Mouse (Mus musculus) adrenal gland (tissue): Measurements from ENCODE around the gene Muc13.

Experiments
- intact Hi-C: fragments of 180-260 bp; cut with DNase I; formaldehyde crosslinking; loops from one replicate; pipeline ENCODE4 v1.15.1; 2025
- long read RNA-seq, 2 experiments: library from polyadenylated mRNA; unstranded; transcript quantifications; one replicate each; pipeline ENCODE4 v2.0.0; 2020; ENCODE audit warnings: borderline replicate concordance in 1 of 2; ENCODE audit not compliant: insufficient replicate concordance in 1 of 2

The Muc13 gene
- long read RNA-seq, experiment 1, result 0 reads
- long read RNA-seq, experiment 2, result 0 reads

GRCm38 (mm10) chr16:33793846-33794791 is at the start of gene Muc13:
Gene Muc13, plus strand, starts transcription at chr16:33794037.
- intact Hi-C loops, result no loop called here

GRCm38 (mm10) chr16:33744622-33745419 is 49.0 kb upstream of the Muc13 start:
- intact Hi-C loops, result loop anchor here (2.0 kb wide), 1 partner anchor 52 kb away; no protein-coding TSS in a partner anchor

- intact Hi-C loops, result loop anchor here (2.0 kb wide), 1 partner anchor 51 kb away; no protein-coding TSS in a partner anchor
Measured at GRCm38 (mm10) chr16:33745457-33745856, 48.4 kb upstream of the Muc13 start.

GRCm38 (mm10) chr16:33746074-33746676 is 47.7 kb upstream of the Muc13 start:
- intact Hi-C loops, result no loop called here

GRCm38 (mm10) chr16:33747346-33747954 is 46.4 kb upstream of the Muc13 start:
- intact Hi-C loops, result no loop called here

GRCm38 (mm10) chr16:33747994-33748393 is 45.8 kb upstream of the Muc13 start:
- intact Hi-C loops, result no loop called here

GRCm38 (mm10) chr16:33751152-33751551 is 42.7 kb upstream of the Muc13 start:
- intact Hi-C loops, result no loop called here

- intact Hi-C loops, result no loop called here
Measured at GRCm38 (mm10) chr16:33751590-33751989, 42.2 kb upstream of the Muc13 start.

- intact Hi-C loops, result no loop called here
Measured at GRCm38 (mm10) chr16:33752904-33753578, 40.8 kb upstream of the Muc13 start.

GRCm38 (mm10) chr16:33755293-33755692 is 38.5 kb upstream of the Muc13 start:
- intact Hi-C loops, result no loop called here

GRCm38 (mm10) chr16:33755961-33756360 is 37.9 kb upstream of the Muc13 start:
- intact Hi-C loops, result no loop called here

- intact Hi-C loops, result no loop called here
Measured at GRCm38 (mm10) chr16:33756396-33756795, 37.4 kb upstream of the Muc13 start.

GRCm38 (mm10) chr16:33759207-33759606 is 34.6 kb upstream of the Muc13 start:
- intact Hi-C loops, result no loop called here

- intact Hi-C loops, result no loop called here
Measured at GRCm38 (mm10) chr16:33760542-33760941, 33.3 kb upstream of the Muc13 start.

- intact Hi-C loops, result no loop called here
Measured at GRCm38 (mm10) chr16:33760996-33761395, 32.8 kb upstream of the Muc13 start.

GRCm38 (mm10) chr16:33764501-33765193 is 29.2 kb upstream of the Muc13 start:
- intact Hi-C loops, result no loop called here

GRCm38 (mm10) chr16:33765477-33765876 is 28.4 kb upstream of the Muc13 start:
- intact Hi-C loops, result no loop called here

- intact Hi-C loops, result loop anchor here (1.0 kb wide), 1 partner anchor 28 kb away; no protein-coding TSS in a partner anchor
Measured at GRCm38 (mm10) chr16:33766309-33766708, 27.5 kb upstream of the Muc13 start.

- intact Hi-C loops, result loop anchor here (1.0 kb wide), 1 partner anchor 28 kb away; no protein-coding TSS in a partner anchor
Measured at GRCm38 (mm10) chr16:33766757-33767156, 27.1 kb upstream of the Muc13 start.
